8 mouse cellular contexts compared by ENCODE assay signal in genomic region chr6:87669894-87670588, GRCm38 (mm10). TPM values are rescaled to one million over a fixed set of nuclear protein-coding genes. Genes with fewer than 3 reads are reported as not detected.
DNase-seq lines count a peak whose midpoint lies in the region; ATAC-seq and TF ChIP-seq lines count a peak whose summit lies in the region.

No protein-coding gene starts in this region.

- TF ChIP-seq EP300 in heart, postnatal 0 days (IDR thresholded peaks at IDR 0.05; ENCODE audit: low read depth): no peak

- H3K4me3 ChIP-seq in heart, postnatal 0 days (ENCODE audit: low read depth, low read length): no peak overlapping the region

- no peak overlapping the region for H3K4me2 ChIP-seq in heart, postnatal 0 days (ENCODE audit: low read depth, low read length)

- H3K27me3 ChIP-seq in heart, postnatal 0 days (ENCODE audit: control insufficient read depth, insufficient read depth, low read length): no peaks in the 10 kb centered on the region

- H3K9ac ChIP-seq in heart, postnatal 0 days (replicated peaks; ENCODE audit: low read depth, low read length): no peak overlapping the region

- H3K9me3 ChIP-seq in heart, postnatal 0 days (replicated peaks; ENCODE audit: control insufficient read depth, low read length): no peaks in the 10 kb centered on the region

- DNase-seq in adrenal gland, adult 18-20 months (ENCODE audit: low spot score in 2 of 2): peak; percentile 28 to 30
- DNase-seq in adrenal gland, adult 8-10 months: no peak
- DNase-seq in CD8-positive naive resting alpha-beta T cell, adult 2 months (ENCODE audit: low read depth in 2 of 2, low spot score in 2 of 2): peak; percentile 38 to 62
- peak; percentile 81 to 90 for DNase-seq in cerebellum, postnatal 10 days
- peak; percentile 63 for DNase-seq in heart, postnatal 0 days (ENCODE audit: low spot score)
- DNase-seq in layer of hippocampus, postnatal 10 days (ENCODE audit: low spot score in 2 of 2): peak; percentile 65 to 71
- DNase-seq in lung, postnatal 25 days (ENCODE audit: low spot score): peak; percentile 58
- DNase-seq in skeletal muscle tissue, adult 2 months (ENCODE audit: low read depth, low spot score): peak; percentile 27

- H3K4me1 ChIP-seq in heart, postnatal 0 days (ENCODE audit: control insufficient read depth, insufficient read depth): peaks cover 6% of the 10 kb centered on the region

- ATAC-seq in heart, postnatal 0 days (ENCODE audit: insufficient read depth, low read depth): no peak

- no peak overlapping the region for H3K27ac ChIP-seq in heart, postnatal 0 days (ENCODE audit: low read depth)

- WGBS in heart, postnatal 0 days: 37% methylated on average over 7 of the region's 7 CpGs

- TF ChIP-seq CTCF in heart, postnatal 0 days (IDR thresholded peaks at IDR 0.05; ENCODE audit: low read depth): peak; percentile 55

- H3K36me3 ChIP-seq in heart, postnatal 0 days (replicated peaks; ENCODE audit: control insufficient read depth, insufficient read depth, low read length): no peaks in the 10 kb centered on the region

RNA-seq across cellular contexts. Expression of gene Aplf, which starts 2.0 kb away (rescaled TPM):
- total RNA-seq in adrenal gland, adult 18-20 months (2021): 1 to 10 TPM; 4.4 to 7.5 TPM
- total RNA-seq in adrenal gland, adult 8-10 months (2022): 1 to 10 TPM; 7.4 to 9.6 (median 8.4) TPM
- total RNA-seq in heart, postnatal 0 days (2014; rRNA removed; ENCODE audit: low replicate concordance): 1.6 and 2.0 TPM in 2 replicates
- polyA plus RNA-seq in heart, postnatal 0 days (2015; fragmentation: Nextera tagmentation; extraction: Ambion mirVana): 2.7 and 4.2 TPM in 2 replicates
- 1 to 10 TPM; 9.1 TPM for total RNA-seq in layer of hippocampus, postnatal 10 days (2021)
